Mouse (Mus musculus) CH12.LX (cell line): ENCODE measurements at regions not wholly inside any gene's neighbourhood (a gene's known extent, or its start where the extent isn't known, plus 50 kb on each side); places are given as distances from the start of the nearest gene placed in this dataset.

Source experiments
- CTCF ChIP-seq, 2 experiments: IDR thresholded peaks in 1 of 2; conservative IDR thresholded peaks in 1 of 2; 2 replicates each; pipeline ENCODE4 v1.5.1; 2011 to 2012; ENCODE audit warnings: low read depth in 2 of 2, low read length in 2 of 2, improper control_type of control experiment in 1 of 2, inconsistent platforms in 1 of 2, mild to moderate bottlenecking in 1 of 2, moderate library complexity in 1 of 2
- HCFC1 ChIP-seq: IDR thresholded peaks from 2 replicates; pipeline ENCODE4 v1.6.1; 2012; ENCODE audit warnings: low read depth, mild to moderate bottlenecking, inconsistent platforms, low read length, improper control_type of control experiment
- POLR2A ChIP-seq: IDR thresholded peaks from 2 replicates; pipeline ENCODE4 v1.6.1; 2011; ENCODE audit warnings: low read depth, mild to moderate bottlenecking, improper control_type of control experiment, low read length
- SIN3A ChIP-seq: IDR thresholded peaks from 2 replicates; pipeline ENCODE4 v1.6.1; 2012; ENCODE audit warnings: low read length, improper control_type of control experiment, inconsistent platforms
- ZC3H11A ChIP-seq: IDR thresholded peaks from 2 replicates; pipeline ENCODE4 v1.6.1; 2012; ENCODE audit warnings: low read depth, mild to moderate bottlenecking, inconsistent platforms, low read length, improper control_type of control experiment

GRCm38 (mm10) chr13:15891403-15891802 is 120.2 kb upstream of the Inhba start:
- TF ChIP-seq CTCF (conservative IDR thresholded peaks at IDR 0.05 in 1 of 2, IDR thresholded peaks at IDR 0.05 in 1 of 2; ENCODE audit: low read depth in 2 of 2, low read length in 2 of 2), result no peak
- TF ChIP-seq HCFC1, result no peak
- no peak for TF ChIP-seq ZC3H11A
- TF ChIP-seq POLR2A, result no peak
- TF ChIP-seq SIN3A, result no peak
